Mouse (Mus musculus) hindbrain, embryonic 11.5 days (tissue): ENCODE results near the gene Rpgrip1l. TPM values are rescaled to one million over a fixed set of nuclear protein-coding genes. Genes with fewer than 3 reads are reported as not detected.

Experiments used
- ATAC-seq: fragments of 200-750 bp; cut with Nextera tagmentation; 2 replicates; pipeline ENCODE4 v1.8.0; 2017; ENCODE audit warnings: mild to moderate bottlenecking, moderate TSS enrichment, moderate library complexity; ENCODE audit not compliant: low FRiP score
- DNase-seq: peaks from one replicate; pipeline ENCODE4 v3.0.0-alpha.2; 2015; ENCODE audit warnings: low spot score
- H3K27ac ChIP-seq: fragments of 300-500 bp; sonication (generic); 2 replicates; pipeline ENCODE4 v1.5.1; 2014; ENCODE audit warnings: mild to moderate bottlenecking, low read depth, low read length
- H3K27me3 ChIP-seq: fragments of 300-500 bp; sonication (generic); 2 replicates; pipeline ENCODE4 v1.6.1; 2014; ENCODE audit warnings: mild to moderate bottlenecking, low read length, moderate library complexity, mixed read lengths; ENCODE audit not compliant: control insufficient read depth, insufficient read depth
- H3K36me3 ChIP-seq: fragments of 300-500 bp; sonication (generic); 2 replicates; pipeline ENCODE4 v1.6.1; 2014; ENCODE audit warnings: mild to moderate bottlenecking, low read length, moderate library complexity, mixed read lengths; ENCODE audit not compliant: control insufficient read depth, insufficient read depth
- H3K4me1 ChIP-seq: fragments of 300-500 bp; sonication (generic); replicated peaks from 2 replicates; pipeline ENCODE4 v1.6.1; 2014; ENCODE audit warnings: low read length, mixed read lengths; ENCODE audit not compliant: control insufficient read depth, insufficient read depth
- H3K4me2 ChIP-seq: fragments of 300-500 bp; sonication (generic); replicated peaks from 2 replicates; pipeline ENCODE4 v1.6.1; 2014; ENCODE audit warnings: mild to moderate bottlenecking, low read depth, low read length
- H3K4me3 ChIP-seq: fragments of 300-500 bp; sonication (generic); 2 replicates; pipeline ENCODE4 v1.5.1; 2014; ENCODE audit warnings: low read depth, low read length
- H3K9ac ChIP-seq: fragments of 300-500 bp; sonication (generic); 2 replicates; pipeline ENCODE4 v1.6.1; 2014; ENCODE audit warnings: low read depth, low read length
- H3K9me3 ChIP-seq: fragments of 300-500 bp; sonication (generic); 2 replicates; pipeline ENCODE4 v1.6.1; 2016; ENCODE audit warnings: low read length; ENCODE audit not compliant: control insufficient read depth
- WGBS: fragments of 180-500 bp; shearing (Covaris S2); extraction: QIAGEN DNeasy Blood & Tissue Kit; methylation state at CpG from one replicate; pipeline ENCODE4 v1.1.7; 2014; 5-methylcytosine and 5-hydroxymethylcytosine counted together
- polyA plus RNA-seq: library from polyadenylated mRNA; unstranded; fragments of >200 nt; fragmentation: Nextera tagmentation; extraction: Ambion mirVana; gene quantifications from 2 replicates; pipeline ENCODE4 v1.2.1, GENCODE M21; 2014

Gene Rpgrip1l
- polyA plus RNA-seq, 1 experiment from 2014 or later, result 19.4 TPM

DNA sequence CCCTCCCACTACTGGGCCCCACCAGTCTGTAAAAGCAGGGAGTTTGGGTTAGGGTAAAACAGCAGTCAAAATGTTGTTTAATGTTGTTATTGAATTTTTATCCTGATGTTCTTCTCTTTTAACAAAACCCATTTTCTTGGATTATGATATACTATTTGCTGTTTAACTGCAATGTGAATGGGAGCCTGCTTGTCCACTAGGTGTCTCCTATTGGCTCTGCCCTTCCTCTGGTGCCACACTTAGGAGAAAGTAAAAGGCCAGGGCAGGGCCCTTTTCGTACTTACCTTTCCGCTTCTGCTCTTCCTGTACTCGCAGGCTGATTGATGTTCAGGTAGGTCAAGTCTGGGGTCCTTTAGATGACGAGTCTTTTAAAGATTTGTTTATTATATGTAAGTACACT is 40.8 kb upstream of the Rpgrip1l start:
- H3K9me3 ChIP-seq, result no peaks in the 10 kb centered on the region
- 92% methylated on average over 4 of the region's 4 CpGs for WGBS
- no peak overlapping the region for H3K9ac ChIP-seq
- DNase-seq (no peak), ATAC-seq (no peak)
- H3K4me3 ChIP-seq, result no peak overlapping the region
- H3K4me2 ChIP-seq, result no peak overlapping the region
- H3K27me3 ChIP-seq, result no peaks in the 10 kb centered on the region
- no peak overlapping the region for H3K27ac ChIP-seq
- H3K36me3 ChIP-seq, result no peaks in the 10 kb centered on the region
- H3K4me1 ChIP-seq, result peaks cover 2% of the 10 kb centered on the region; the same call in 1 of the 2 replicates

GRCm38 (mm10) chr8:91353062-91353461 is 40.0 kb upstream of the Rpgrip1l start:
- WGBS, result 74% methylated on average over 5 of the region's 5 CpGs
- H3K27ac ChIP-seq, result no peak overlapping the region
- no peak for ATAC-seq

GRCm38 (mm10) chr8:91352598-91352997 is 39.5 kb upstream of the Rpgrip1l start:
- Histone ChIP-seq H3K4me1 (peaks cover 2% of the 10 kb centered on the region; the same call in 1 of the 2 replicates), H3K27ac (no peak overlapping the region), H3K27me3 (no peaks in the 10 kb centered on the region), H3K4me3 (no peak overlapping the region), H3K9me3 (no peaks in the 10 kb centered on the region), H3K9ac (no peak overlapping the region), H3K4me2 (no peak overlapping the region), H3K36me3 (no peaks in the 10 kb centered on the region)
- 93% methylated on average over 3 of the region's 3 CpGs for WGBS
- DNase-seq, result no peak
- ATAC-seq, result no peak

More at GRCm38 (mm10) chr8:91353062-91353461, 40.0 kb upstream of the Rpgrip1l start:
- Histone ChIP-seq H3K4me1 (peaks cover 2% of the 10 kb centered on the region; the same call in 1 of the 2 replicates), H3K9ac (no peak overlapping the region), H3K27me3 (no peaks in the 10 kb centered on the region), H3K9me3 (no peaks in the 10 kb centered on the region), H3K36me3 (no peaks in the 10 kb centered on the region), H3K4me2 (no peak overlapping the region), H3K4me3 (no peak overlapping the region)
- DNase-seq, result no peak

DNA sequence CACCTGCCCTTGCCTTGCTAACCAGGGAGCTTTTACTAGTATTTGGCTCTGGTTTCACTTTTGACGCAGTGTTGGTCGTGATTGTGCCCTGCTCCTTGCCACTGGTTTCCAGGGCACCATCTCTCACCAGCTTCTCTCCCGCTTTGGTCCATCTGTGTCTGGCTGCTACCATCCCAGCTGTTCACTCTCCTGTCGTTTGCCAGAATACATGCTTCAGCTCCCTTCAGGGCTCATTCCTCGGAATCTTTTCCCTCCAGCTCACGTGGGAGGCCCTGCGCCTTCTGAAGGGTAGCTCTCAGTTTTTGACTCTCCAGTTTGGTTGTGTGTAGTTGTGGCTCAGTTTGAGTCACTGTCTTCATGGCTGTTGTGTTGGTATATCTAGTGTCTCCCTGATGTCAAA is 37.6 kb upstream of the Rpgrip1l start:
- H3K4me3 ChIP-seq, result no peak overlapping the region
- H3K36me3 ChIP-seq, result no peaks in the 10 kb centered on the region
- 81% methylated on average over 7 of the region's 7 CpGs for WGBS
- H3K27me3 ChIP-seq, result no peaks in the 10 kb centered on the region
- no peak overlapping the region for H3K27ac ChIP-seq
- H3K9me3 ChIP-seq, result no peaks in the 10 kb centered on the region
- no peak for ATAC-seq
- no peak for DNase-seq
- no peak overlapping the region for H3K4me2 ChIP-seq
- no peak overlapping the region for H3K9ac ChIP-seq
- peaks cover 2% of the 10 kb centered on the region; the same call in 1 of the 2 replicates for H3K4me1 ChIP-seq

DNA sequence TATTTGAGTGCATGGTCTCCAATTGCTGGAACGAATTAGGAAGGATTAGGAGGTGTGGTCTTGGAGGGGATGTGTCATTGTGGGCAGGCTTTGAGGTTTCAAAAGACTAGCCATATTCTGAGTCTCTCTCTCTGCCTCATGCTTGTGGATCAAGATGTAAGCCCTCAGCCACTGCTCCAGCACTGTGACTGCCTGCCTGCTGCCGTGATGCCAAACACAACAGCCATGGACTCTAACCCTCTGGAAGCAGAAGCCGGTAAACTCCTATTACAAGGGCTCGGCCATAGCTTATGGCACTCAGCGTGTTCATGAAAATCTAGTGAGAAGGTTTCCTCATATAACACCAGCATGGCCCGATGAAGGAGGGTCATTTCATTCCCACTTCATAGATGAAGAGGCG is 36.8 kb upstream of the Rpgrip1l start:
- H3K4me1 ChIP-seq, result 0 out of 2 replicates have a peak, but pooled peaks cover 2% of the 10 kb centered on the region
- H3K4me2 ChIP-seq, result no peak overlapping the region
- no peak overlapping the region for H3K9ac ChIP-seq
- no peak overlapping the region for H3K27ac ChIP-seq
- ATAC-seq, result no peak
- no peaks in the 10 kb centered on the region for H3K9me3 ChIP-seq
- no peaks in the 10 kb centered on the region for H3K27me3 ChIP-seq
- no peak overlapping the region for H3K4me3 ChIP-seq
- no peak for DNase-seq
- 93% methylated on average over 7 of the region's 7 CpGs for WGBS
- H3K36me3 ChIP-seq, result no peaks in the 10 kb centered on the region

DNA sequence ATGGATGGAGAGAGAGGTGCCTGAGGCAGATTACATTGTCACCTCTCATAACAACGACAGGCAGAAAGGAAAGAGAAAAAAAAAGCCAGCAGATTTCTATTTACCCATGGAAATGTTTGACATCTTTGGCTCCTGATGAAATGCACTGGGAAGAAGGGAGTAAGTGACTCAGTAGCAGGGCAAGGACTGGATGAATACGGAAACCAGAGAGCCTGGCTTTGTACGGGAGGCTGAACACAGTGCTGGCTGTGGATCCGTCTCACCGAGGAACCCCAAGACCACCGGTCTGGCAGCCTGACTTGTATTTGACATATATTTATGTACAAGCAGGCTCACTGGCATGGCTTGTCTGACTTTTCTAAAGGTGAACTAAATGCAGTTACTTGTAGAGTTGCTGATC is 34.5 kb upstream of the Rpgrip1l start:
- no peak overlapping the region for H3K9ac ChIP-seq
- H3K27ac ChIP-seq, result no peak overlapping the region
- DNase-seq (no peak), ATAC-seq (no peak)
- H3K9me3 ChIP-seq, result no peaks in the 10 kb centered on the region
- no peaks in the 10 kb centered on the region for H3K4me1 ChIP-seq
- no peak overlapping the region for H3K4me2 ChIP-seq
- H3K36me3 ChIP-seq, result no peaks in the 10 kb centered on the region
- 80% methylated on average over 6 of the region's 6 CpGs for WGBS
- no peak overlapping the region for H3K4me3 ChIP-seq
- H3K27me3 ChIP-seq, result no peaks in the 10 kb centered on the region

DNA sequence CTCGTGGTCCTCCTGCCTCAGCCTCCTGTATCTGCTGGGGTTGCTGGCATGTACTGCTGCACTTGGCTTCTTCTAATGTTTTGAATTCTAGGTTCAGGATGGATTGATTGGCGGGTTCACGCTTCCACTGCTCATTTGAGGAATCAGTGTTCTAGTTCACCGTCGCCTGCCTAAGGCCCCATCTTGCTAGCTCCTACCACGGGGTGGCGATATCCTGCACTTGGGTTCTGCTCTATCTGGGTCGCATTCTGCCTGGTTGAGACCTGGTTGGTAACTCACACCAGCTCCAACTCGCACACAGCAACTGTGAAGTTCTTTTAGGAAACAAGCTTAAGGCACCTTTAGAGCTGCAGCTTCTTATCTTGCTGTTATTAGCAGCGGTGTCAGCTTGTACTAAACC is 34.1 kb upstream of the Rpgrip1l start:
- DNase-seq (no peak), ATAC-seq (no peak)
- 86% methylated on average over 10 of the region's 10 CpGs for WGBS

GRCm38 (mm10) chr8:91344659-91345058 is 31.6 kb upstream of the Rpgrip1l start:
- no peaks in the 10 kb centered on the region for H3K27me3 ChIP-seq
- ATAC-seq (no peak), DNase-seq (no peak)
- H3K9me3 ChIP-seq, result no peaks in the 10 kb centered on the region
- WGBS, result 92% methylated on average over 11 of the region's 11 CpGs
- H3K36me3 ChIP-seq, result no peaks in the 10 kb centered on the region
- no peak overlapping the region for H3K9ac ChIP-seq
- no peak overlapping the region for H3K4me3 ChIP-seq
- no peak overlapping the region for H3K27ac ChIP-seq
- H3K4me2 ChIP-seq, result no peak overlapping the region
- no peaks in the 10 kb centered on the region; the same call in 1 of the 2 replicates for H3K4me1 ChIP-seq

More for the DNA sequence above, 34.1 kb upstream of the Rpgrip1l start:
- Histone ChIP-seq H3K27me3 (no peaks in the 10 kb centered on the region), H3K4me3 (no peak overlapping the region), H3K36me3 (no peaks in the 10 kb centered on the region), H3K9ac (no peak overlapping the region), H3K4me1 (no peaks in the 10 kb centered on the region; the same call in 1 of the 2 replicates), H3K9me3 (no peaks in the 10 kb centered on the region), H3K27ac (no peak overlapping the region), H3K4me2 (no peak overlapping the region)

DNA sequence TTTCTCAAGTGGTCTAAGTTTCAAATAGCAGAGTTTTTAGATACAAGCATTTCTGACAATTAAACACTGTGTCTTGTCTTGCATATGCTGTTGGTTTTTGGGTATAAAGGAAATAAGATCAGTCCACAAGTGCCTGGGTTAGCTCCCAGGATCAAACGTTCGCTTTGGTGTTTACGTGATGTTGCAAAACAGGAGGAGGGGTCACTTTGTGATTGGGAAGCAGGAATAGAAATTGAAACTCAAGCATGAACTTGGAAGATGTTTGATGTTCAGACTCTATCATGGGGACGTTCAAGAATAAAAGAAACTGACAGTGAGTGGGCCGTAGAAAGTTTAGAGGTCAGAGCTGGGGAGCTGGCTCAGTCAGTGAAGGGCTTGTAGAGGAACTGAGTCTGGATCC is 29.7 kb upstream of the Rpgrip1l start:
- no peaks in the 10 kb centered on the region; the same call in 1 of the 2 replicates for H3K4me1 ChIP-seq
- H3K4me3 ChIP-seq, result no peak overlapping the region
- H3K27ac ChIP-seq, result no peak overlapping the region
- H3K9ac ChIP-seq, result no peak overlapping the region
- 73% methylated on average over 5 of the region's 5 CpGs for WGBS
- H3K4me2 ChIP-seq, result no peak overlapping the region
- DNase-seq (no peak), ATAC-seq (no peak)
- H3K9me3 ChIP-seq, result no peaks in the 10 kb centered on the region
- no peaks in the 10 kb centered on the region for H3K36me3 ChIP-seq
- no peaks in the 10 kb centered on the region for H3K27me3 ChIP-seq
